Mouse (Mus musculus) neural tube, embryonic 11.5 days (tissue): ENCODE data around the gene Glt1d1. TPM values are rescaled to one million over a fixed set of nuclear protein-coding genes. Genes with fewer than 3 reads are reported as not detected.

Experiments
- ATAC-seq: fragments of 200-750 bp; cut with Nextera tagmentation; 2 replicates; pipeline ENCODE4 v1.8.0; 2017; ENCODE audit warnings: moderate number of reproducible peaks, mild to moderate bottlenecking, moderate TSS enrichment, moderate library complexity; ENCODE audit not compliant: insufficient read depth, low FRiP score, low TSS enrichment
- DNase-seq: peaks from one replicate; pipeline ENCODE4 v3.0.0-alpha.2; 2015; ENCODE audit warnings: low spot score
- H3K27ac ChIP-seq: fragments of 300-500 bp; sonication (generic); 2 replicates; pipeline ENCODE4 v1.5.1; 2014; ENCODE audit warnings: low read depth, mild to moderate bottlenecking, low read length
- H3K27me3 ChIP-seq: fragments of 300-500 bp; sonication (generic); 2 replicates; pipeline ENCODE4 v1.6.1; 2014; ENCODE audit warnings: mild to moderate bottlenecking, low read length, mixed read lengths; ENCODE audit not compliant: control insufficient read depth, insufficient read depth
- H3K36me3 ChIP-seq: fragments of 300-500 bp; sonication (generic); 2 replicates; pipeline ENCODE4 v1.6.1; 2014; ENCODE audit warnings: mild to moderate bottlenecking, low read length, moderate library complexity, mixed read lengths; ENCODE audit not compliant: control insufficient read depth, insufficient read depth
- H3K4me1 ChIP-seq: fragments of 300-500 bp; sonication (generic); 2 replicates; pipeline ENCODE4 v1.6.1; 2014; ENCODE audit warnings: low read length, mixed read lengths; ENCODE audit not compliant: control insufficient read depth, insufficient read depth
- H3K4me2 ChIP-seq: fragments of 300-500 bp; sonication (generic); 2 replicates; pipeline ENCODE4 v1.6.1; 2014; ENCODE audit warnings: low read depth, mild to moderate bottlenecking, moderate library complexity
- H3K4me3 ChIP-seq: fragments of 300-500 bp; sonication (generic); 2 replicates; pipeline ENCODE4 v1.5.1; 2014; ENCODE audit warnings: low read depth, low read length
- H3K9ac ChIP-seq: fragments of 300-500 bp; sonication (generic); 2 replicates; pipeline ENCODE4 v1.6.1; 2014; ENCODE audit warnings: mild to moderate bottlenecking, low read length
- H3K9me3 ChIP-seq: fragments of 300-500 bp; sonication (generic); 2 replicates; pipeline ENCODE4 v1.6.1; 2016; ENCODE audit warnings: low read length; ENCODE audit not compliant: control insufficient read depth
- WGBS: fragments of 180-500 bp; shearing (Covaris S2); extraction: QIAGEN DNeasy Blood & Tissue Kit; methylation state at CpG from one replicate; pipeline ENCODE4 v1.1.7; 2014; 5-methylcytosine and 5-hydroxymethylcytosine counted together
- polyA plus RNA-seq: library from polyadenylated mRNA; unstranded; fragments of >200 nt; fragmentation: Nextera tagmentation; extraction: Ambion mirVana; gene quantifications from 2 replicates; pipeline ENCODE4 v1.2.1, GENCODE M21; 2014

The Glt1d1 gene
- polyA plus RNA-seq, 1 experiment from 2014 or later, result 1.1 TPM

DNA sequence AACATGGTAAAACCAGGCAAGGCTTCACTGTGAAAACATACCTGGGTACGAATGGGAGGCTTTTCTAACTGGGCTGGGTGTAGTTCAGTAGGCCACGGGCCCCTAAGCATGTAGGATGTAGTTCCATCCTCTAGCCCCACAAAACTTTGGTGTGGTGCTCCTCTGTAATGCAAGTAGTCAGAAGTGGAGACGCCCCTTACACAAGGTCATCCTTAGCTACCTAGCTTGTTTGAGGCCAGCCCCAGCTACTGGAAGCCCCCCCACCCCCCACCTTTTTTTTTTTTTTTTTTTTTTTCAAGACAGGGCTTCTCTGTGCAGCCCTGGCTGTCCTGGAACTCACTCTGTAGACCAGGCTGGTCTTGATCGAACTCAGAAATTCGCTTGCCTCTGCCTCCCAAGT is 28.9 kb downstream of the Glt1d1 start:
- no peak overlapping the region for H3K4me2 ChIP-seq
- no peak overlapping the region for H3K27ac ChIP-seq
- no peaks in the 10 kb centered on the region for H3K9me3 ChIP-seq
- WGBS, result 92% methylated on average over 5 of the region's 5 CpGs
- H3K27me3 ChIP-seq, result no peaks in the 10 kb centered on the region
- H3K4me1 ChIP-seq, result no peaks in the 10 kb centered on the region
- DNase-seq (no peak), ATAC-seq (no peak)
- no peaks in the 10 kb centered on the region for H3K36me3 ChIP-seq
- H3K4me3 ChIP-seq, result no peak overlapping the region
- no peak overlapping the region for H3K9ac ChIP-seq

GRCm38 (mm10) chr5:127673913-127674312 is 41.9 kb downstream of the Glt1d1 start:
- Histone ChIP-seq H3K4me3 (no peak overlapping the region), H3K9ac (no peak overlapping the region), H3K9me3 (no peaks in the 10 kb centered on the region), H3K4me1 (no peaks in the 10 kb centered on the region), H3K27ac (no peak overlapping the region), H3K4me2 (no peak overlapping the region), H3K36me3 (no peaks in the 10 kb centered on the region), H3K27me3 (no peaks in the 10 kb centered on the region)
- ATAC-seq, result no peak
- no peak for DNase-seq
- WGBS, result 93% methylated on average over 8 of the region's 8 CpGs

- no peaks in the 10 kb centered on the region for H3K9me3 ChIP-seq
- no peak overlapping the region for H3K27ac ChIP-seq
- WGBS, result 90% methylated on average over 2 of the region's 2 CpGs
- ATAC-seq (no peak), DNase-seq (no peak)
- H3K4me2 ChIP-seq, result no peak overlapping the region
- no peak overlapping the region for H3K4me3 ChIP-seq
- no peaks in the 10 kb centered on the region for H3K4me1 ChIP-seq
- no peaks in the 10 kb centered on the region for H3K36me3 ChIP-seq
- H3K27me3 ChIP-seq, result no peaks in the 10 kb centered on the region
- no peak overlapping the region for H3K9ac ChIP-seq
These were observed 45.5 kb downstream of the Glt1d1 start for GRCm38 (mm10) chr5:127677561-127677960.

GRCm38 (mm10) chr5:127678501-127678900 is 46.4 kb downstream of the Glt1d1 start:
- DNase-seq (no peak), ATAC-seq (no peak)
- no peak overlapping the region for H3K27ac ChIP-seq
- no peaks in the 10 kb centered on the region for H3K27me3 ChIP-seq
- no peak overlapping the region for H3K4me2 ChIP-seq
- 95% methylated on average over 5 of the region's 5 CpGs for WGBS
- no peak overlapping the region for H3K9ac ChIP-seq
- no peaks in the 10 kb centered on the region for H3K36me3 ChIP-seq
- no peak overlapping the region for H3K4me3 ChIP-seq
- H3K9me3 ChIP-seq, result no peaks in the 10 kb centered on the region
- H3K4me1 ChIP-seq, result no peaks in the 10 kb centered on the region

- Histone ChIP-seq H3K4me1 (0 out of 2 replicates have a peak, but pooled peaks cover 6% of the 10 kb centered on the region), H3K27me3 (no peaks in the 10 kb centered on the region), H3K4me3 (no peak overlapping the region), H3K36me3 (no peaks in the 10 kb centered on the region), H3K4me2 (no peak overlapping the region), H3K9me3 (no peaks in the 10 kb centered on the region), H3K27ac (no peak overlapping the region), H3K9ac (no peak overlapping the region)
- ATAC-seq (no peak), DNase-seq (no peak)
- WGBS, result 76% methylated on average over 9 of the region's 9 CpGs
These were observed 56.6 kb downstream of the Glt1d1 start for GRCm38 (mm10) chr5:127688568-127689170.

- ATAC-seq (no peak), DNase-seq (no peak)
- H3K4me2 ChIP-seq, result no peak overlapping the region
- H3K9me3 ChIP-seq, result no peaks in the 10 kb centered on the region
- no peak overlapping the region for H3K27ac ChIP-seq
- 85% methylated on average over 10 of the region's 10 CpGs for WGBS
- no peak overlapping the region for H3K4me3 ChIP-seq
- no peaks in the 10 kb centered on the region for H3K27me3 ChIP-seq
- H3K4me1 ChIP-seq, result 0 out of 2 replicates have a peak, but pooled peaks cover 6% of the 10 kb centered on the region
- no peak overlapping the region for H3K9ac ChIP-seq
- H3K36me3 ChIP-seq, result no peaks in the 10 kb centered on the region
These were observed 59.0 kb downstream of the Glt1d1 start for GRCm38 (mm10) chr5:127691085-127691484.

DNA sequence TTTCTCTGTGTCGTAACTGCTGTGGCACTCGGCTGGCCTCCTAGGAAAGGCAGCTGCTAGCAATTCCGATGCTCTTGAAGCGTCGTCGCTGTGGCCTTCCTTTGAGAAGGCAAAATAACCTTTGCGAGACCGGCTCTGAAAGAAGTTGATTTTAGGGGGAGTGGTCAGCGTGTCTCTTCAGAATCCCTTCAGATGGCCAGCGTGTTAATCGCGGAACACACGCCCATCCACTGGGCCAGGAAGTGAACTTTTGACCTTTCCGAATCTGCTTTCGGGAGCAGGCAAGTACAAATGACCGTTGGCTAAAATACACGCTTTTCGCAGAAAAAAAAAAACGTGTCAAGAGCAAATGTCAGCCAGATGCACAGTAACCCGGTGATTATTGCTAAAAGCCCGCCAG is 59.5 kb downstream of the Glt1d1 start:
- H3K4me3 ChIP-seq, result no peak overlapping the region
- ATAC-seq (no peak), DNase-seq (peak; percentile 50)
- 0 out of 2 replicates have a peak, but pooled peaks cover 6% of the 10 kb centered on the region for H3K4me1 ChIP-seq
- no peaks in the 10 kb centered on the region for H3K27me3 ChIP-seq
- no peaks in the 10 kb centered on the region for H3K9me3 ChIP-seq
- no peak overlapping the region for H3K27ac ChIP-seq
- WGBS, result 16% methylated on average over 21 of the region's 21 CpGs
- H3K36me3 ChIP-seq, result no peaks in the 10 kb centered on the region
- 0 out of 2 replicates have a peak overlapping the region, but pooled peaks have one; percentile 0 for H3K4me2 ChIP-seq
- no peak overlapping the region for H3K9ac ChIP-seq

GRCm38 (mm10) chr5:127695898-127696297 is 63.8 kb downstream of the Glt1d1 start:
- 0 out of 2 replicates have a peak, but pooled peaks cover 6% of the 10 kb centered on the region for H3K4me1 ChIP-seq
- H3K4me3 ChIP-seq, result no peak overlapping the region
- no peak overlapping the region for H3K9ac ChIP-seq
- WGBS, result 77% methylated on average over 4 of the region's 4 CpGs
- no peaks in the 10 kb centered on the region for H3K36me3 ChIP-seq
- no peak overlapping the region for H3K27ac ChIP-seq
- H3K9me3 ChIP-seq, result no peaks in the 10 kb centered on the region
- H3K27me3 ChIP-seq, result no peaks in the 10 kb centered on the region
- ATAC-seq, result no peak
- H3K4me2 ChIP-seq, result no peak overlapping the region
- peak; percentile 38 for DNase-seq

- H3K9me3 ChIP-seq, result no peaks in the 10 kb centered on the region
- H3K9ac ChIP-seq, result no peak overlapping the region
- H3K4me1 ChIP-seq, result 0 out of 2 replicates have a peak, but pooled peaks cover 4% of the 10 kb centered on the region
- H3K4me3 ChIP-seq, result no peak overlapping the region
- H3K27me3 ChIP-seq, result no peaks in the 10 kb centered on the region
- H3K27ac ChIP-seq, result no peak overlapping the region
- ATAC-seq (no peak), DNase-seq (no peak)
- 94% methylated on average over 4 of the region's 4 CpGs for WGBS
- no peaks in the 10 kb centered on the region for H3K36me3 ChIP-seq
- H3K4me2 ChIP-seq, result no peak overlapping the region
These were observed 64.5 kb downstream of the Glt1d1 start for GRCm38 (mm10) chr5:127696602-127697001.
